ENCODE assay signal across 31 mouse cellular contexts in genomic region chr10:120638316-120638715, GRCm38 (mm10).
DNase-seq lines count a peak whose midpoint lies in the region; ATAC-seq lines count a peak whose summit lies in the region.
"Had no signal": no experiment of that assay in that cellular context is flagged by ENCODE, and none has a peak within 500 bp of the region (broad histone marks: within the 10 kb centered on the region; RNA-seq: fewer than 3 reads in every experiment).

No protein-coding gene starts in this region.

- no peaks in the 10 kb centered on the region for H3K9me3 ChIP-seq in forebrain, embryonic 10.5 days
- no peaks in the 10 kb centered on the region for H3K9me3 ChIP-seq in forebrain, embryonic 15.5 days
- no peaks in the 10 kb centered on the region for H3K9me3 ChIP-seq in forebrain, embryonic 13.5 days (replicated peaks)
- H3K9me3 ChIP-seq: heart, embryonic 13.5 days; hindbrain, embryonic 10.5 days; hindbrain, embryonic 15.5 days; liver, embryonic 13.5 days; megakaryocyte, embryonic 14.5 days had no signal

- H3K4me2 ChIP-seq in forebrain, embryonic 15.5 days (replicated peaks), result no peak overlapping the region
- H3K4me2 ChIP-seq in forebrain, embryonic 13.5 days, result no peak overlapping the region
- H3K4me2 ChIP-seq: heart, embryonic 13.5 days; hindbrain, embryonic 15.5 days; liver, embryonic 13.5 days had no signal

- peaks cover 14% of the 10 kb centered on the region for H3K27me3 ChIP-seq in forebrain, embryonic 10.5 days (ENCODE audit: poor library complexity, severe bottlenecking)
- H3K27me3 ChIP-seq in forebrain, embryonic 15.5 days, result no peaks in the 10 kb centered on the region
- 0 out of 2 replicates have a peak, but pooled peaks cover 2% of the 10 kb centered on the region for H3K27me3 ChIP-seq in forebrain, embryonic 13.5 days
- H3K27me3 ChIP-seq: CH12.LX; heart, embryonic 13.5 days; hindbrain, embryonic 15.5 days; liver, embryonic 13.5 days had no signal

- 33% methylated on average over 4 of the region's 4 CpGs for WGBS in forebrain, embryonic 10.5 days
- 8% methylated on average over 4 of the region's 4 CpGs for WGBS in forebrain, embryonic 15.5 days
- WGBS in forebrain, embryonic 13.5 days, result 14% methylated on average over 4 of the region's 4 CpGs

- H3K27ac ChIP-seq in forebrain, embryonic 10.5 days, result peak overlapping the region; percentile 16; the same call in 1 of the 2 replicates
- no peak overlapping the region for H3K27ac ChIP-seq in forebrain, embryonic 15.5 days (replicated peaks)
- H3K27ac ChIP-seq in forebrain, embryonic 13.5 days, result peak overlapping the region; percentile 31; the same call in 1 of the 2 replicates
- H3K27ac ChIP-seq: heart, embryonic 13.5 days; hindbrain, embryonic 10.5 days; hindbrain, embryonic 15.5 days; layer of hippocampus, adult 2 months; left cerebral cortex, adult 2 months; liver, embryonic 13.5 days had no signal

- no peaks in the 10 kb centered on the region for H3K36me3 ChIP-seq in forebrain, embryonic 10.5 days (replicated peaks)
- no peaks in the 10 kb centered on the region for H3K36me3 ChIP-seq in forebrain, embryonic 15.5 days
- no peaks in the 10 kb centered on the region for H3K36me3 ChIP-seq in forebrain, embryonic 13.5 days (ENCODE audit: poor library complexity, severe bottlenecking)
- H3K36me3 ChIP-seq: heart, embryonic 13.5 days; hindbrain, embryonic 10.5 days; hindbrain, embryonic 15.5 days; liver, embryonic 13.5 days had no signal

- H3K4me3 ChIP-seq in forebrain, embryonic 10.5 days, result no peak overlapping the region
- no peak overlapping the region for H3K4me3 ChIP-seq in forebrain, embryonic 15.5 days
- no peak overlapping the region for H3K4me3 ChIP-seq in forebrain, embryonic 13.5 days
- H3K4me3 ChIP-seq: erythroblast, embryonic 14.5 days; heart, embryonic 13.5 days; hindbrain, embryonic 10.5 days; hindbrain, embryonic 15.5 days; layer of hippocampus, adult 2 months; left cerebral cortex, adult 2 months; liver, embryonic 13.5 days; megakaryocyte, embryonic 14.5 days had no signal

- no peak for ATAC-seq in forebrain, embryonic 15.5 days (replicated peaks)
- peak; percentile 57; the same call in 1 of the 2 replicates for ATAC-seq in forebrain, embryonic 13.5 days
- ATAC-seq: inflammation-experienced regulatory T-cells, adult 6 months; lung, postnatal 0 days had no signal

- H3K4me1 ChIP-seq in forebrain, embryonic 10.5 days, result peaks cover 38% of the 10 kb centered on the region
- H3K4me1 ChIP-seq in forebrain, embryonic 15.5 days, result peaks cover 25% of the 10 kb centered on the region
- H3K4me1 ChIP-seq in forebrain, embryonic 13.5 days, result peaks cover 29% of the 10 kb centered on the region

- no peak overlapping the region for H3K9ac ChIP-seq in forebrain, embryonic 15.5 days (replicated peaks)
- no peak overlapping the region for H3K9ac ChIP-seq in forebrain, embryonic 13.5 days
- H3K9ac ChIP-seq: heart, embryonic 13.5 days; hindbrain, embryonic 15.5 days; liver, embryonic 13.5 days had no signal

- DNase-seq in forebrain, embryonic 10.5 days (ENCODE audit: extremely low spot score, low spot score), result no peak
- DNase-seq in retina, embryonic 14.5 days (ENCODE audit: low spot score), result peak; percentile 10
- DNase-seq in retina, postnatal 1 day, result no peak
- no peak for DNase-seq in adrenal gland, postnatal 25 days
- no peak for DNase-seq in right cerebral cortex, postnatal 4 days
- DNase-seq in adrenal gland, adult (ENCODE audit: inconsistent age in 2 of 2, low spot score in 1 of 2), result no peak
- DNase-seq: adrenal gland, postnatal 14 days; cerebellum, adult 18-20 months; cerebellum, postnatal 25 days; gastrocnemius, postnatal 25 days; heart, adult 18-20 months; heart, postnatal 14 days; kidney, adult 11 months; kidney, postnatal 25 days; liver, embryonic 13.5 days; lung, adult 18-20 months; lung, postnatal 4 days; midbrain, embryonic 14.5 days; right cerebral cortex, adult 18-20 months had no signal
